Mouse (Mus musculus) neural tube, embryonic 10.5 days (tissue): ENCODE measurements around the gene Ctsll3.

ENCODE experiments used
- DNase-seq: peaks from one replicate; pipeline ENCODE4 v3.0.0-alpha.2; 2017; ENCODE audit warnings: low spot score; ENCODE audit errors: extremely low spot score

Ctsll3 gene

DNA sequence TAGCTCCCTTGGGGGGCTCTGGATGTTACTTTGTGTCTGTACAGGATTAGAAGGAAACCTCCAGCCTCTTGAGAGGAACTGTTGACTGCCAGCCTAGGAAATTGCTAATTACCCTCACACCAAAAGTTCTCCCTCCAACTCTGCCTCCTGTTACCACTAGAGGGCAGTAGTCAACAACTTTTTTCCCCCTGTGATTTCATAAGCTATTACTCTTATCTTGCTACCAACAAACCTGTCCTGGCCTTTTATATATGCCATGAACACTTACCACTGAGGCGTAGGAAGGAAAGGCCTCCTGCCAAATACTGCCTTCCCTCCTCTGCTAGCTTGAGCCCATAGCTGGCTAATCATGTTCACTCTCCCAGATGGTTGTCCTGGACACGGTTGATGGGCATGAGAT, 54.1 kb downstream of the Ctsll3 start:
- no peak for DNase-seq
